Mouse (Mus musculus) intestine, embryonic 15.5 days (tissue): ENCODE data around the gene Lsm11. TPM values are rescaled to one million over a fixed set of nuclear protein-coding genes. Genes with fewer than 3 reads are reported as not detected.

Experiments
- polyA plus RNA-seq: library from polyadenylated mRNA; unstranded; fragments of >200 nt; fragmentation: Nextera tagmentation; extraction: Ambion mirVana; gene quantifications from 2 replicates; pipeline ENCODE4 v1.2.1, GENCODE M21; 2015

The Lsm11 gene
- polyA plus RNA-seq, 1 experiment from 2014 or later: 6.7 TPM

Other genes with a start within 250 kb of the Lsm11 start
- 102 and 106 TPM in 2 replicates for gene Clint1, start 92.9 kb downstream of the Lsm11 start, polyA plus RNA-seq
- gene Thg1l, start 10.6 kb upstream of the Lsm11 start, polyA plus RNA-seq: 13.3 and 13.4 TPM in 2 replicates
- 0.09 and 0.18 TPM in 2 replicates for gene Sox30, start 35.4 kb upstream of the Lsm11 start, polyA plus RNA-seq
- gene Gm12166, start 107.4 kb upstream of the Lsm11 start, polyA plus RNA-seq: 5.2 and 7.3 TPM in 2 replicates
- gene Adam19, start 111.1 kb upstream of the Lsm11 start, polyA plus RNA-seq: 16.5 and 16.6 TPM in 2 replicates
- 3.1 and 3.6 TPM in 2 replicates for gene Nipal4, start 221.6 kb upstream of the Lsm11 start, polyA plus RNA-seq